Mouse (Mus musculus) G1E (cell line): ENCODE results near the gene Ttc27.

Experiments used
- CTCF ChIP-seq: IDR thresholded peaks from 2 replicates; pipeline ENCODE4 v1.5.1; 2012; ENCODE audit warnings: low read depth, low read length, inconsistent platforms, mixed read lengths
- GATA1 ChIP-seq: IDR thresholded peaks from 2 replicates; pipeline ENCODE4 v1.6.1; 2012; ENCODE audit warnings: borderline replicate concordance, low read length, inconsistent platforms, mixed read lengths
- GATA2 ChIP-seq: IDR thresholded peaks from 2 replicates; pipeline ENCODE4 v1.6.1; 2012; ENCODE audit warnings: low read depth, low read length, inconsistent platforms, borderline replicate concordance
- TAL1 ChIP-seq: conservative IDR thresholded peaks from 2 replicates; pipeline ENCODE4 v1.6.1; 2012; ENCODE audit warnings: low read depth, low read length, inconsistent platforms, mixed read lengths

DNA sequence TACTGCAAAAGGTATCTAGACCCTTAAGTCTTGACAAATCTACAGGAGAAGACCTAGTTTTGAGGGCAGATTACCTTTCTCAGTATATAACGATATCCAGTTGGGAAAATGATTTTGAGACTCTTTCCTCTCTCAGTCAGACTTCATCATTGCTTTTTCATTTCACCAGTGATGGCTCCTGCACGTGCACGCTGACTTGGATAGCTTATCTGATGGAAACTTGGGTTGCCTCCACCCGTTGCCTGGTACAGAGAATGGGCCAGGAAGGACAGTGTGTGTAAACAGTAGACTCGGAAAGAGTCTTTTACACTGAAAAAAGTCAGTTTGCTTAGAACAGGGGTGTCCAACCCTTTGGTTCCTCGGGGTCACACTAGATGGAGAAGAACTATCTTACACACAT lies 82.3 kb downstream of the Ttc27 start:
- TF ChIP-seq CTCF (no peak), GATA1 (no peak), TAL1 (no peak), GATA2 (no peak)
